Mouse (Mus musculus): Measurements from ENCODE around the gene Cdhr4.

Cdhr4 gene

DNA sequence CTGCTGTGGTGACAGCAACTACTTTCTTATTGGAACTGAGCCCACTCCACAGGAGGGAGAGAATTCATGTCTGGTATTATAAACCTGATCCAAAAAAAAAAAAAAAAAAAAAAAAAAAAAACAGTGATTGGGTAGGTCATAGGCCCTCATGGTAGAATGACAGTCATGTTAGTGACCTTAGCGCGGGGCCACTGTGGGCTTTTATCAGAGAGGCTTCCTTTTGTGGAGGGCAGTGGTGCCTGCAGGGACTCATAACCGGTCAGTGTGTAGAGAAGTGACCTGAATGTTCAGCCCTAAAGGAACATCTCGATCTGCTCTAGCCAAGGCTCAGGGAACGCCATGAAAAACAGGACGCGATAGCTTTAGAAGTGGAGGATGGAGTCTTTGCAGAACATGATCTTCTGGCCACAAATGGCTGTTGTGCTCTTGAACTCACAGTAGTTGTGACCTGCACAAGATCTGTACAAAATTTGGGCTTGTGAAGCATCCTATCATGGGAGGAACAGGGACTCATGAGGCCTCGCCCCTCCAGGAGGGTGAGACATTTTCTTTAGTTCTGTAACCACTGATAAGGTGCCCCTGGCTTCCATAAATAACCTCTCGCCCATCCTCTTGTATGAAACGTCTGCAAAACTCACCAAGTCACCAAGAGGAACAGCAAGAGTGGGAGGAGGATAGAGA, 17.7 kb upstream of the Cdhr4 start:
- no peak for DNase-seq (ENCODE audit: low read depth in 1 of 2, low spot score in 2 of 2)

GRCm38 (mm10) chr9:107975399-107976386, 16.6 kb upstream of the Cdhr4 start, which contains the start of gene Uba7:
Gene Uba7 (plus strand): TSS chr9:107975505.
- DNase-seq (ENCODE audit: low read depth in 1 of 2, low spot score in 2 of 2) = peak in 1 of 2 experiments; percentile 21

DNA sequence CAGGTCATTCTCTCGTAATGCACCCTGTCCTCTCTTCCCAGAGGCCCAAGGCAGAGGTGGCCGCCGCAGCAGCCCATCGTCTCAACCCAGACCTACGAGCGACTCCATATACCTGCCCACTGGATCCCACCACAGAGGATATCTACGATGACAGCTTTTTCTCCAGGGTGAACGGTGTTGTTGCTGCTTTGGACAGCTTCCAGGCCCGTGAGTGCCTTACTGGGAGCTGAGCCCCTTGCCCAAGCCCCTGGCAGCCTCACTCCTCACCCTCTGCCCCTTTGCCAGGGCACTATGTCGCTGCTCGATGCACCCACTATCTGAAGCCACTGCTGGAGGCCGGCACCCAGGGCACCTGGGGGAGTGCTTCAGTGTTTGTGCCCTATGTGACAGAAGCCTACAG, 13.5 kb upstream of the Cdhr4 start:
- no peak for DNase-seq (ENCODE audit: low read depth in 1 of 2, low spot score in 2 of 2)

DNA sequence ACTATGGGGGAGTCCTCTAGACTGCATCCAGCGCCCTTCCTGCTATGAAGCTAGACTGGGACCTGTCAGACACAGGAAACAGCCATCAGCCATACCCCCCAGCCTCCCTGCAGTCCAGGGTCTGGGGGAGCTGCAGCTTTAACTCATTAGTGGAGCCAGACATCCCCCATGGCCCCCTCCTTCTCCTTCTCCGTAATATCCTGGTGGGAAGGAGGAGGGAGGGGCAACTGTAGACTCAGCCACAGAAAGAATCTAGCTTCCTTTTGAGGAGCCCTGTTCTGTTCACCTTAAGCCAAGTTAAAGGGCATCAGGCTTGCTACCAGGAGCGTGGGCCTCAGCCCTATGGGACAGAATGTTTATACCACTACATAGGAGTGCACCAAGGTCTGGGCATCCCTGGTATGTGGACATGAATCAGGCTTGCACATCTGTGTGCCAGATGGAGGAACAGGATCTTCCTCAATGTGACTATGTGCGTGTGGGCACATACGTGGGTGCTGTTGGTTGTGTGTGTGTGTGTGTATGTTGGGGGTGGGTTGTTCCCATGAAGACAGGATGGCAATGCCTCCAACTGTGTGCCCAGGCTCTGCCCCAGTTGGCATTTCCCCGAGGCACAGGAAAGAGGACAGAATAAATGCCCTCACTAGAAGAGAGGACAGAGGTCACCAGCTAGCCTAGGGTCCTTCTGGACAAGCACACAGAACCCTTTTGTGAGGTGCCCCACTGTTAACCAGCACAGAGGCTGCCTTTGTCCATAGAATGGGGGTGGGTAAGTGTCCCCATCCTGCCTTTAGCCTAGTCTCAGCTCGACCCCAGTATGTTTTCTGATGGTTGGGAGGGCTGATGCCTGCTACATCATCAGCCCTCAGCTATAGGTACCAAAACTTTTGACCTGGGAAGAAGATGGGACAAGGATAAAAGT, 10.4 kb upstream of the Cdhr4 start:
- no peak for DNase-seq (ENCODE audit: low read depth in 1 of 2, low spot score in 2 of 2)

DNA sequence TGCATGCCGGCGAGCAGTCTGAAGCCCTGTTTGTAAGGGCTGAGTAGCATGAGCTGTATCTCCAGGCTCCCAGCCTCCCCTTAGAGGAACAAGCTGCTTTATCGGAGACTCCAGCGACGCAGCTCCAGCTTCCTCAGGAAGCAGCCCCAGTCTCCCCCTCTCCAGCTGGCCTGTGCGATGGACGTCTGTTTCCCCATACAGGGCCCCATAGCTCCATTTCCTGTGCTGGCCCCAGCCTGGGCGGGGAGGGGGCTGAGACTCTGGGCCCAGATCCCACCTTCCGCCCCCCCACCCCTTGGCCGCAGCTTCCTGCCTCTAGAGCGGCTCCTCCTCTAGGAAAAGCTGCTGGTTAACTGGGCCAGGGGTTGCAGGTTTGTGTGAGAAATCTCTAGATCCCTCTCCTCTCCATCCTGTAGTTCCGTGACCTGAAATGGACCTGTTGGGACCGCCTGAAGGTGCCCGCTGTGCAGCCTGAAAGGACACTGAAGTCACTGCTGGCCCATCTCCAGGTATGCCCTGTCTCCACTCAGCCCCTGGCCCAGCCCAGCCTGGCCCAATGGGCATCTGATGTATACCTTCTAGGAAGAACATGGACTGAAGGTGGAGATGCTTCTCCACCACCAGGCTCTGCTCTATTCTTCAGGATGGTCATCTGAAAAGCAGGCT, 9.5 kb upstream of the Cdhr4 start, which contains the start of gene Gm20661:
Gm20661 (plus strand) TSS at position 378 of the 666 bp plus-strand sequence.
- peak in 1 of 2 experiments; percentile 27 for DNase-seq (ENCODE audit: low read depth in 1 of 2, low spot score in 2 of 2)

GRCm38 (mm10) chr9:107983421-107983890, 8.8 kb upstream of the Cdhr4 start:
- no peak for DNase-seq (ENCODE audit: low read depth in 1 of 2, low spot score in 2 of 2)

- no peak for DNase-seq (ENCODE audit: low read depth in 1 of 2, low spot score in 2 of 2)
Measured at GRCm38 (mm10) chr9:107984052-107984753, 8.1 kb upstream of the Cdhr4 start.

- no peak for DNase-seq (ENCODE audit: low read depth in 1 of 2, low spot score in 2 of 2)
Measured at GRCm38 (mm10) chr9:107984754-107985055, 7.6 kb upstream of the Cdhr4 start.

- peak in 1 of 2 experiments; percentile 72 for DNase-seq (ENCODE audit: low read depth in 1 of 2, low spot score in 2 of 2)
Measured at GRCm38 (mm10) chr9:107985131-107986119, 6.9 kb upstream of the Cdhr4 start, which contains the start of gene Inka1. Gene Inka1 (minus strand): TSS chr9:107985879.

DNA sequence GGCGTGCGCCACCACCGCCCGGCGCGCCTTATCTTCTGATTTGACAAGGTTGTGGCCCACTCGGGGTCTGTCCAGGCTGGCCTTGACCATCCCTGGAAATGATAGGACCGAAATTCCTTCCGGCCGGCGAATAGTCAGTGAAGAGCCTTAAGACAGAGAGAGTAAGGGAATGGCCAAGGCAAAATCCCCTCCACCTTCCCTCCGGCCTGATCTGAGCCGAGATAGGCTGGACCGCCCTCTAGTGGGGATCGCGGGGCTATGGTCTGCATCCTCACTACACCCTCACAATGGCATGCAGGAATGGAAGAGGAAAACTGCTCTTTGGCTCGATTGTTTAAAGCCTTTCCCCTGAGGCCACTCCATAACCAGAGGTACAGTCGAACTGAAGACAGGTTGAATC, 5.9 kb upstream of the Cdhr4 start:
- peak in 1 of 2 experiments; percentile 66 for DNase-seq (ENCODE audit: low read depth in 1 of 2, low spot score in 2 of 2)

DNA sequence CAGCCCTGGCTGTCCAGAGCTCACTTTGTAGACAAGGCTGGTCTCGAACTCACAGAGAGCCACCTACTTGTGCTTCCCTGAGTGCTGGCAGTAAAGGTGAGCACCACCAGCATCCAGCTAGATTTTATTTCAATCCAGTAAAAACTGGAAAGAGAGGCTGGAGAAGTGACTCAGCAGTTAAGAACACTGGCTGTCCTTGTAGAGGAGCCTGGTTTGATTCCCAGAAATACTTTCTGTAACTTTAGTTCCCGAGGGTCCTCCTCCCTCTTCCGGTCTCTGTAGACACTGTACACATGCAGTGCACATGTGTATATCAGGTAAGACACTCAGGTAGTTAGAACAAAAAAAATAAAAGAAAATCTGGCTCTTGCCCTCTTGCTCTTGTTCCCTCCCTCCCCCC, 4.3 kb upstream of the Cdhr4 start:
- DNase-seq (ENCODE audit: low read depth in 1 of 2, low spot score in 2 of 2) = no peak

DNA sequence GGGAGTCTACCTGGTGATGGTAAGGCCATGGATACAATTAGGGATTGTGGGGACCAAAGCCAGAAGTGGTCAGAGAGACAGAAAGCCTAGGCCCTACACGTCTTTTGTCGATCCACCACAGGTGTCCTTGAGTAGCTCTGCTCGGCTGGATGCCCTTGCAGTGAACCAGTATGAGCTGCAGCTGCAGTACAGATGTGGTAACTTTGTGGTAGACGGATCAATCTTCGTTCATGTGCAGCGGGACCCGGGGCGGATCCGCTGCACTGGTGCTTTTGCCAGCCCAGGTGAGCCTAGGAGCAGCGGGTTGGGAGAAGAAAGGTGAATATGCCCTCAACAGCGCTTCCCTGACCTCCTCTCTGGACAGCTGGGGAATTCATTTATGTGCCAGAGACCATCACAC, 716 bp downstream of the Cdhr4 start:
- DNase-seq (ENCODE audit: low read depth in 1 of 2, low spot score in 2 of 2) = no peak

GRCm38 (mm10) chr9:107994464-107994863, 2.2 kb downstream of the Cdhr4 start:
- DNase-seq (ENCODE audit: low read depth in 1 of 2, low spot score in 2 of 2) = no peak

GRCm38 (mm10) chr9:107995513-107995912, 3.2 kb downstream of the Cdhr4 start:
- no peak for DNase-seq (ENCODE audit: low read depth in 1 of 2, low spot score in 2 of 2)

DNA sequence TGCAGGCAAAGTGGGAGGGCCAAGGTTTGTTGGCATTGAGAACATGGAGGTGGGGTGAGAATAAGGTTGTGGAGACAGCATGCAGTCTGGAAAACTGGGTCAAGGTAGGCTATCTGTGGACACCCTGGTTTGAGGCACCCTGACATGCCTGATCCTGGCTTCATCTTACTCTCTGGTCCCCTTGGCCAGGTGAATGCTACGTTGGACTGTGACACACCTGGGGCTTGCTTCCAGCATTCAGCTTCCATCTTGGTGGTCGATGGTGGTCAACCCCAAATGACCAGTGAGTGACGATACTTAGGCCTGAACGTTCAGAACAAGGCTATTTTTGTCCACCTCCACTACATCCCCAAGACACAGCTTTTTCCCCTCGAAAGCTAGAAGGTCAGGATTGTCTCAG, 3.8 kb downstream of the Cdhr4 start, which contains the start of gene Gm20662:
Gm20662 (plus strand) TSS at position 301 of the 400 bp plus-strand sequence.
- no peak for DNase-seq (ENCODE audit: low read depth in 1 of 2, low spot score in 2 of 2)

- peak; percentile 98 for DNase-seq (ENCODE audit: low read depth in 1 of 2, low spot score in 2 of 2)
Measured at GRCm38 (mm10) chr9:108001922-108002770, 9.8 kb downstream of the Cdhr4 start, which contains the start of gene Ip6k1. Gene Ip6k1 (plus strand): TSS chr9:108002501.

GRCm38 (mm10) chr9:108002778-108003530, 10.7 kb downstream of the Cdhr4 start:
- DNase-seq (ENCODE audit: low read depth in 1 of 2, low spot score in 2 of 2) = no peak
